In the genomic region with DNA sequence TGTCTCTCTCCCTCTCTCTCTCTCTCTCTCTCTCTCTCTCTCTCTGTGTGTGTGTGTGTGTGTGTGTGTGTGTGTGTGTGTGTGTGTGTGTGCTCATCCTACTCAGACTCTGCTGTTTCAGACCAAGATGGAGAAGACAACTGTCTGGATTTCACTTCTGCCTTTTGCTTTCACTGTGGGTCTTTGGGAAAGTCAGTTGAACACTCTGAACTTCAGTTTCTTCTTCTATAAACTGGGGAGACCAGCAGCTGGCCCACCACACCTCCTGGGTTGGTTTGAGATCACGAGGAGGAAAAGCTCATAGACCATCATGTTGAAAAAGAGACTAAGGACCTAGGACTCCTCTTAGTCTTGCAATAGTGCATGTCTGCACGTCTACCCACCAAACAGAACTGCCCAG, we compare ENCODE assay signal across 16 mouse cellular contexts.
"Had no signal": no experiment of that assay in that cellular context is flagged by ENCODE, and none has a peak within 500 bp of the region (broad histone marks: within the 10 kb centered on the region; RNA-seq: fewer than 3 reads in every experiment).

No protein-coding gene starts in this region.

- H3K9me3 ChIP-seq: limb, embryonic 15.5 days; liver, embryonic 15.5 days; midbrain, embryonic 12.5 days had no signal

- DNase-seq: kidney, adult 11 months; kidney, postnatal 10 days; kidney, postnatal 4 days; lung, embryonic 14.5 days; lung, postnatal 10 days; lung, postnatal 4 days; right cerebral cortex, adult 18-20 months; right cerebral cortex, postnatal 25 days; thymus, adult 18-20 months; thymus, postnatal 25 days had no signal

- H3K27ac ChIP-seq: limb, embryonic 15.5 days; liver, embryonic 15.5 days had no signal

- H3K36me3 ChIP-seq: limb, embryonic 15.5 days; liver, embryonic 15.5 days; midbrain, embryonic 12.5 days had no signal

- H3K4me1 ChIP-seq: limb, embryonic 15.5 days; liver, embryonic 15.5 days had no signal

- H3K4me3 ChIP-seq: left cerebral cortex, adult 2 months; limb, embryonic 15.5 days; liver, embryonic 15.5 days; midbrain, embryonic 12.5 days had no signal

- H3K27me3 ChIP-seq: limb, embryonic 15.5 days; liver, embryonic 15.5 days; midbrain, embryonic 12.5 days had no signal

- H3K4me2 ChIP-seq: limb, embryonic 15.5 days; liver, embryonic 15.5 days; lung, embryonic 14.5 days; midbrain, embryonic 12.5 days had no signal

- ATAC-seq: inflammation-experienced regulatory T-cells, adult 6 months; midbrain, embryonic 16.5 days had no signal

- H3K9ac ChIP-seq: limb, embryonic 15.5 days; liver, embryonic 15.5 days; lung, embryonic 14.5 days; midbrain, embryonic 12.5 days had no signal
